Mouse (Mus musculus): ENCODE data around the gene Fhl3.

DNA sequence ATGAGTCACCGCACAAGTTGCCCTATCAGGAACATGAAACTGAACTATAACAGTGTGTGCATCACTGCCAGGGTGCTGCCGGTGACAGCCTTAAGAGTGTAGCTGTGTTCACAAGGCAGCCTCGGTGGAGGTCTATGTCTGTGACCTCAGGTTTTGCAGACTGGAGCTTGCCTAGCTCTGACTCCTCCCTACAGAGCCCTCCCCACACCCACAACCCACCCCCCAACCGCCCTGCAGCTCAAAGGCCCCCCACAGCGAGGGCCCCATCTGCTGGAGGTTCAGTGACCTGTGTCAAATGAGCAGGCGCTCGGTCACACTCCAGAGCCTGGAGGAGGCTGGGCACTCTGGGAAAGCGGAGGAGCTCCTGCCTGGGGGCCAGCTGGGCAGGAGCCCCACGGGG, 47.6 kb upstream of the Fhl3 start:
- TF ChIP-seq EP300 (IDR thresholded peaks at IDR 0.05) (no peak), CTCF (IDR thresholded peaks at IDR 0.05) (no peak)
